8 mouse cellular contexts compared by ENCODE assay signal in genomic region chr9:45133484-45134310, GRCm38 (mm10). TPM values are rescaled to one million over a fixed set of nuclear protein-coding genes. Genes with fewer than 3 reads are reported as not detected.
DNase-seq lines count a peak whose midpoint lies in the region; ATAC-seq lines count a peak whose summit lies in the region.

No protein-coding gene starts in this region.

- no peaks in the 10 kb centered on the region for H3K9me3 ChIP-seq in intestine, embryonic 16.5 days (ENCODE audit: control insufficient read depth, low read length)

- H3K27ac ChIP-seq in intestine, embryonic 16.5 days (ENCODE audit: low read length) = no peak overlapping the region

- no peak overlapping the region for H3K4me2 ChIP-seq in intestine, embryonic 16.5 days (ENCODE audit: low read depth, low read length)

- H3K27me3 ChIP-seq in intestine, embryonic 16.5 days (replicated peaks; ENCODE audit: control insufficient read depth, insufficient read depth, low read length) = peaks cover 31% of the 10 kb centered on the region

- peak; percentile 65 for DNase-seq in left cerebral cortex, postnatal 4 days
- no peak for DNase-seq in left cerebral cortex, postnatal 36 days (ENCODE audit: low spot score in 2 of 2)
- DNase-seq in R1 (ENCODE audit: low read depth, low spot score) = peak; percentile 58
- DNase-seq in lung, postnatal 4 days = peak; percentile 44 to 66
- DNase-seq in thymus, postnatal 10 days (ENCODE audit: low spot score in 2 of 2) = peak; percentile 54 to 77
- no peak for DNase-seq in left cerebral cortex, postnatal 25 days (ENCODE audit: low spot score in 2 of 2)

- intact Hi-C loops in left cerebral cortex, postnatal 4 days (cut with DNase I) = no loop called here
- intact Hi-C loops in left cerebral cortex, postnatal 36 days (cut with DNase I) = no loop called here
- intact Hi-C loops in left cerebral cortex, postnatal 25 days (cut with DNase I) = no loop called here

- H3K4me3 ChIP-seq in intestine, embryonic 16.5 days (ENCODE audit: low read length) = no peak overlapping the region

- peak; percentile 59 for ATAC-seq in common myeloid progenitor, adult 5-6 weeks (replicated peaks; ENCODE audit: low read depth, poor library complexity, severe bottlenecking)
- peak; percentile 89 for ATAC-seq in intestine, embryonic 16.5 days

- H3K36me3 ChIP-seq in intestine, embryonic 16.5 days (ENCODE audit: control insufficient read depth, insufficient read depth, low read length) = no peaks in the 10 kb centered on the region

- 27% methylated on average over 5 of the region's 5 CpGs for WGBS in intestine, embryonic 16.5 days

- peaks cover 5% of the 10 kb centered on the region; the same call in 1 of the 2 replicates for H3K4me1 ChIP-seq in intestine, embryonic 16.5 days (ENCODE audit: control insufficient read depth, insufficient read depth, low read length)

- H3K9ac ChIP-seq in intestine, embryonic 16.5 days (ENCODE audit: low read depth, low read length) = no peak overlapping the region

RNA-seq across cellular contexts. Expression of gene Scn4b, which starts 4.5 kb away (rescaled TPM):
- under 1 TPM; 0.70 to 0.89 TPM for total RNA-seq in left cerebral cortex, postnatal 4 days (2021)
- total RNA-seq in left cerebral cortex, postnatal 36 days (2021) = 10 to 100 TPM; 68.8 to 73.4 TPM
- not detected in 2 replicates for total RNA-seq in common myeloid progenitor, adult 5-6 weeks (2017)
- polyA plus RNA-seq in intestine, embryonic 16.5 days (2015; fragmentation: Nextera tagmentation; extraction: Ambion mirVana) = 0.13 and 0.15 TPM in 2 replicates
- 100 to 1,000 TPM in 1 of 2 experiments, 10 to 100 TPM in 1; 26.7 to 103 TPM for total RNA-seq in left cerebral cortex, postnatal 25 days (2021)

RNA-seq across cellular contexts. Expression of gene Scn2b, which starts 16.1 kb away (rescaled TPM):
- 10 to 100 TPM; 17.9 to 19.4 TPM for total RNA-seq in left cerebral cortex, postnatal 4 days (2021)
- total RNA-seq in left cerebral cortex, postnatal 36 days (2021) = 100 to 1,000 TPM; 251 to 273 TPM
- not detected in 2 replicates for total RNA-seq in common myeloid progenitor, adult 5-6 weeks (2017)
- polyA plus RNA-seq in intestine, embryonic 16.5 days (2015; fragmentation: Nextera tagmentation; extraction: Ambion mirVana) = 1.9 and 2.1 TPM in 2 replicates
- 100 to 1,000 TPM; 245 to 264 TPM for total RNA-seq in left cerebral cortex, postnatal 25 days (2021)

RNA-seq across cellular contexts. Expression of gene BC049352, which starts 48.1 kb away (rescaled TPM):
- total RNA-seq in left cerebral cortex, postnatal 4 days (2021) = not detected
- total RNA-seq in left cerebral cortex, postnatal 36 days (2021) = 1 to 10 TPM; 1.0 to 1.2 TPM
- not detected in 2 replicates for total RNA-seq in common myeloid progenitor, adult 5-6 weeks (2017)
- 0.15 and 0.36 TPM in 2 replicates for polyA plus RNA-seq in intestine, embryonic 16.5 days (2015; fragmentation: Nextera tagmentation; extraction: Ambion mirVana)
- 1 to 10 TPM; 1.1 to 1.5 TPM for total RNA-seq in left cerebral cortex, postnatal 25 days (2021)

RNA-seq across cellular contexts. Expression of gene Jaml, which starts 54.7 kb away (rescaled TPM):
- total RNA-seq in left cerebral cortex, postnatal 4 days (2021) = under 1 TPM in 1 of 2 experiments, not detected in 1; 0.18 TPM
- total RNA-seq in left cerebral cortex, postnatal 36 days (2021) = under 1 TPM; 0.62 to 0.63 TPM
- total RNA-seq in common myeloid progenitor, adult 5-6 weeks (2017) = 1.6 and 6.1 TPM in 2 replicates
- 100 and 102 TPM in 2 replicates for polyA plus RNA-seq in intestine, embryonic 16.5 days (2015; fragmentation: Nextera tagmentation; extraction: Ambion mirVana)
- total RNA-seq in left cerebral cortex, postnatal 25 days (2021) = under 1 TPM; 0.87 to 0.89 TPM

Comparison
In these comparisons a context has a peak if more than half of its experiments do, and no peak if none do; other contexts are left out.
1. DNase-seq: peak in left cerebral cortex, postnatal 4 days (single experiment), R1 (single experiment), lung, postnatal 4 days (2 of 2) and thymus, postnatal 10 days (2 of 2); none in left cerebral cortex, postnatal 36 days (0 of 2) and left cerebral cortex, postnatal 25 days (0 of 2).
2. RNA of gene Scn4b, which starts 4.5 kb away (total RNA-seq): 26.7 to 103 TPM in left cerebral cortex, postnatal 25 days and 68.8 to 73.4 TPM in left cerebral cortex, postnatal 36 days; 0.70 to 0.89 TPM in left cerebral cortex, postnatal 4 days and not detected in common myeloid progenitor, adult 5-6 weeks; every median in the first group is over 10 times any median in the second.
3. RNA of gene Scn2b, which starts 16.1 kb away (total RNA-seq): 251 to 273 TPM in left cerebral cortex, postnatal 36 days, 245 to 264 TPM in left cerebral cortex, postnatal 25 days and 17.9 to 19.4 TPM in left cerebral cortex, postnatal 4 days; not detected in common myeloid progenitor, adult 5-6 weeks; every median in the first group is over 10 times any median in the second.